Mouse (Mus musculus) CH12.LX (cell line): ENCODE measurements around the gene Hist1h3c. TPM values are rescaled to one million over a fixed set of nuclear protein-coding genes. Genes with fewer than 3 reads are reported as not detected.
"Not testable (repeated sequence)": the region's sequence is repeated elsewhere in the genome, so short reads cannot be mapped to it uniquely, and the experiment has no call there.

Experiments
- DNase-seq: peaks from one replicate; pipeline ENCODE4 v3.0.0-alpha.2; 2013; ENCODE audit errors: extremely low read depth
- H3K27ac ChIP-seq: 2 replicates; pipeline ENCODE4 v1.5.1; 2012; ENCODE audit warnings: low read depth, mild to moderate bottlenecking, control low read depth, moderate library complexity; ENCODE audit not compliant: insufficient read depth
- H3K27me3 ChIP-seq: replicated peaks from 2 replicates; pipeline ENCODE3; 2012; ENCODE audit warnings: inconsistent platforms
- H3K36me3 ChIP-seq, 2 experiments: replicated peaks in 1 of 2; 2 replicates each; pipeline versions ENCODE3 to v1.6.1; 2012; ENCODE audit warnings: inconsistent platforms in 1 of 2, low read length in 1 of 2, mild to moderate bottlenecking in 1 of 2, mixed read lengths in 1 of 2, moderate library complexity in 1 of 2; ENCODE audit not compliant: control insufficient read depth in 1 of 2, insufficient read depth in 1 of 2
- H3K4me1 ChIP-seq, 2 experiments: 2 replicates each; pipeline ENCODE4 v1.6.1; 2012; ENCODE audit warnings: inconsistent platforms in 1 of 2, moderate library complexity in 1 of 2; ENCODE audit not compliant: insufficient read depth in 2 of 2, control insufficient read depth in 1 of 2
- H3K4me2 ChIP-seq: 2 replicates; pipeline ENCODE4 v1.6.1; 2012; ENCODE audit warnings: low read depth, mild to moderate bottlenecking, control low read depth; ENCODE audit not compliant: poor library complexity, insufficient read depth, severe bottlenecking
- H3K4me3 ChIP-seq, 3 experiments: fragments of 150-350 bp in 1 of 3; sonication (generic) in 1 of 3; replicated peaks in 1 of 3; 2 replicates each; pipeline versions ENCODE3 to v1.5.1; 2011 to 2012; ENCODE audit warnings: low read depth in 2 of 3, low read length in 2 of 3, mild to moderate bottlenecking in 2 of 3, moderate library complexity in 2 of 3, control low read depth in 1 of 3, improper control_type of control experiment in 1 of 3, inconsistent platforms in 1 of 3, mixed read lengths in 1 of 3; ENCODE audit not compliant: poor library complexity in 1 of 3
- H3K79me2 ChIP-seq: replicated peaks from 2 replicates; pipeline ENCODE4 v1.6.1; 2012; ENCODE audit warnings: mild to moderate bottlenecking, moderate library complexity; ENCODE audit not compliant: control insufficient read depth, poor library complexity, insufficient read depth, severe bottlenecking; ENCODE audit errors: extremely low read depth
- H3K9ac ChIP-seq: 2 replicates; pipeline ENCODE4 v1.6.1; 2012; ENCODE audit warnings: low read depth, mild to moderate bottlenecking, control low read depth, moderate library complexity; ENCODE audit not compliant: insufficient read depth
- H3K9me3 ChIP-seq: replicated peaks from 2 replicates; pipeline ENCODE3; 2012; ENCODE audit warnings: low read length, inconsistent platforms, mixed read lengths
- BHLHE40 ChIP-seq: IDR thresholded peaks from 2 replicates; pipeline ENCODE4 v1.6.1; 2011; ENCODE audit warnings: mild to moderate bottlenecking, low read depth, low read length, improper control_type of control experiment
- CHD2 ChIP-seq: IDR thresholded peaks from 2 replicates; pipeline ENCODE4 v1.6.1; 2011; ENCODE audit warnings: low read length, improper control_type of control experiment
- ELF1 ChIP-seq: IDR thresholded peaks from 2 replicates; pipeline ENCODE4 v1.6.1; 2014; ENCODE audit warnings: low read depth, mild to moderate bottlenecking, inconsistent platforms, low read length, improper control_type of control experiment
- EP300 ChIP-seq: IDR thresholded peaks from 2 replicates; pipeline ENCODE4 v1.6.1; 2011; ENCODE audit warnings: low read length, improper control_type of control experiment
- GABPA ChIP-seq: IDR thresholded peaks from 2 replicates; pipeline ENCODE4 v1.6.1; 2012; ENCODE audit warnings: low read depth, low read length, improper control_type of control experiment, inconsistent platforms; ENCODE audit not compliant: insufficient replicate concordance
- HCFC1 ChIP-seq: IDR thresholded peaks from 2 replicates; pipeline ENCODE4 v1.6.1; 2012; ENCODE audit warnings: low read depth, mild to moderate bottlenecking, inconsistent platforms, low read length, improper control_type of control experiment
- IRF4 ChIP-seq: IDR thresholded peaks from 2 replicates; pipeline ENCODE4 v1.6.1; 2014; ENCODE audit warnings: low read depth, mild to moderate bottlenecking, inconsistent platforms, low read length, improper control_type of control experiment
- JUND ChIP-seq: conservative IDR thresholded peaks from 2 replicates; pipeline ENCODE4 v1.6.1; 2011; ENCODE audit warnings: low read depth, low read length, improper control_type of control experiment
- MAFK ChIP-seq: IDR thresholded peaks from 2 replicates; pipeline ENCODE4 v1.6.1; 2011; ENCODE audit warnings: low read length, improper control_type of control experiment; ENCODE audit not compliant: insufficient replicate concordance
- MAX ChIP-seq: IDR thresholded peaks from 2 replicates; pipeline ENCODE4 v1.6.1; 2011; ENCODE audit warnings: low read length, improper control_type of control experiment
- MEF2A ChIP-seq: IDR thresholded peaks from 2 replicates; pipeline ENCODE4 v1.6.1; 2014; ENCODE audit warnings: low read depth, mild to moderate bottlenecking, inconsistent platforms, low read length, improper control_type of control experiment, borderline replicate concordance
- NELFE ChIP-seq: IDR thresholded peaks from 2 replicates; pipeline ENCODE4 v1.6.1; 2011; ENCODE audit warnings: low read depth, low read length, improper control_type of control experiment
- PAX5 ChIP-seq: IDR thresholded peaks from 2 replicates; pipeline ENCODE4 v1.6.1; 2012; ENCODE audit warnings: low read length, inconsistent platforms, mixed read lengths
- POLR2AphosphoS2 ChIP-seq: IDR thresholded peaks from 2 replicates; pipeline ENCODE4 v1.6.1; 2011; ENCODE audit warnings: low read depth, low read length, improper control_type of control experiment
- RAD21 ChIP-seq: IDR thresholded peaks from 2 replicates; pipeline ENCODE4 v1.6.1; 2011; ENCODE audit warnings: low read depth, mild to moderate bottlenecking, low read length, improper control_type of control experiment, moderate library complexity
- TBP ChIP-seq: conservative IDR thresholded peaks from 2 replicates; pipeline ENCODE4 v1.6.1; 2011; ENCODE audit warnings: low read depth, low read length, improper control_type of control experiment
- TCF12 ChIP-seq: IDR thresholded peaks from 2 replicates; pipeline ENCODE4 v1.6.1; 2014; ENCODE audit warnings: low read depth, mild to moderate bottlenecking, inconsistent platforms, low read length, improper control_type of control experiment
- USF2 ChIP-seq: conservative IDR thresholded peaks from 2 replicates; pipeline ENCODE4 v1.6.1; 2011; ENCODE audit warnings: low read depth, low read length, improper control_type of control experiment
- ZC3H11A ChIP-seq: IDR thresholded peaks from 2 replicates; pipeline ENCODE4 v1.6.1; 2012; ENCODE audit warnings: low read depth, mild to moderate bottlenecking, inconsistent platforms, low read length, improper control_type of control experiment
- ZMIZ1 ChIP-seq: IDR thresholded peaks from 2 replicates; pipeline ENCODE4 v1.6.1; 2012; ENCODE audit warnings: low read depth, mild to moderate bottlenecking, inconsistent platforms, low read length, improper control_type of control experiment
- ZNF384 ChIP-seq: IDR thresholded peaks from 2 replicates; pipeline ENCODE4 v1.6.1; 2012; ENCODE audit warnings: low read depth, low read length, improper control_type of control experiment, inconsistent platforms
- dilution Hi-C: fragments of 300-500 bp; cut with MboI; formaldehyde crosslinking; loops from 2 replicates; pipeline ENCODE4 v1.14.3; 2020; ENCODE audit warnings: low sequenced_read_pairs; ENCODE audit not compliant: extremely low pct_unique_long_range_greater_than_20kb, extremely low pct_ligation_motif_present
- in situ Hi-C: fragments of 300-500 bp; cut with MboI; formaldehyde crosslinking; loops from 3 replicates; pipeline ENCODE4 v1.14.3; 2019; ENCODE audit warnings: low sequenced_read_pairs, low pct_ligation_motif_present, low pct_unique_long_range_greater_than_20kb, mixed read lengths
- polyA plus RNA-seq: library from polyadenylated mRNA; unstranded; fragments of >175 nt; gene quantifications from 2 replicates; pipeline ENCODE4 v1.2.1, GENCODE M21; 2012; ENCODE audit warnings: low read depth; ENCODE audit not compliant: insufficient read length
- total RNA-seq, 2 experiments: library from RNA; depleted of rRNA; stranded (reverse); fragments of 300-350 nt in 1 of 2; fragments of >200 nt in 1 of 2; gene quantifications; 2 replicates each; pipeline ENCODE4 v1.2.3; 2012 to 2014

The Hist1h3c gene
- total and polyA plus RNA-seq, 3 experiments, result 7.3 to 1,847 (median 73.1) TPM

GRCm38 (mm10) chr13:23778339-23778738 lies 32.9 kb upstream of the Hist1h3c start:
- Histone ChIP-seq H3K9me3 (no peaks in the 10 kb centered on the region), H3K4me2 (no peak overlapping the region), H3K4me1 (no peaks in the 10 kb centered on the region; a peak in 1 of 4 replicates), H3K79me2 (no peaks in the 10 kb centered on the region), H3K27me3 (no peaks in the 10 kb centered on the region), H3K27ac (no peak overlapping the region), H3K9ac (no peak overlapping the region), H3K4me3 (no peak overlapping the region), H3K36me3 (no peaks in the 10 kb centered on the region)
- in situ Hi-C loops, result no loop called here
- DNase-seq, result no peak
- dilution Hi-C loops, result no loop called here
- TF ChIP-seq ELF1, result no peak
- TF ChIP-seq MEF2A, result no peak
- no peak for TF ChIP-seq USF2
- no peak for TF ChIP-seq EP300
- no peak for TF ChIP-seq ZC3H11A
- no peak for TF ChIP-seq GABPA
- TF ChIP-seq PAX5, result no peak
- TF ChIP-seq IRF4, result no peak
- TF ChIP-seq ZMIZ1, result no peak
- TF ChIP-seq JUND, result no peak
- no peak for TF ChIP-seq TBP
- no peak for TF ChIP-seq MAX
- no peak for TF ChIP-seq ZNF384
- TF ChIP-seq RAD21, result no peak
- TF ChIP-seq BHLHE40, result no peak
- no peak for TF ChIP-seq NELFE
- TF ChIP-seq CHD2, result no peak
- no peak for TF ChIP-seq HCFC1

GRCm38 (mm10) chr13:23772561-23773313 lies 27.3 kb upstream of the Hist1h3c start:
- in situ Hi-C loops, result loop anchor here (25.0 kb wide), 1 partner anchor 1735 kb away; the partner anchor contains the start of genes Hist1h2ag, Hist1h2ah, Hist1h2bj and Hist1h2bk
- TF ChIP-seq POLR2AphosphoS2 (no peak), TCF12 (no peak), GABPA (no peak), MAFK (no peak)
- no peaks in the 10 kb centered on the region for H3K36me3 ChIP-seq
- H3K9ac ChIP-seq, result no peak overlapping the region
- H3K79me2 ChIP-seq, result no peaks in the 10 kb centered on the region
- dilution Hi-C loops, result no loop called here
- H3K27me3 ChIP-seq, result no peaks in the 10 kb centered on the region
- no peak overlapping the region for H3K4me3 ChIP-seq
- DNase-seq, result no peak
- no peak overlapping the region for H3K27ac ChIP-seq
- H3K4me2 ChIP-seq, result no peak overlapping the region
- peaks cover 0 to 5% of the 10 kb centered on the region in 2 experiments; a peak in 1 of 4 replicates for H3K4me1 ChIP-seq
- H3K9me3 ChIP-seq, result no peaks in the 10 kb centered on the region

GRCm38 (mm10) chr13:23769613-23770012 lies 24.2 kb upstream of the Hist1h3c start, which contains the start of gene Trim38:
Gene Trim38, plus strand, starts transcription at chr13:23769913.
- H3K27me3 ChIP-seq, H3K4me3 ChIP-seq, H3K36me3 ChIP-seq, H3K79me2 ChIP-seq, DNase-seq, H3K27ac ChIP-seq, H3K9ac ChIP-seq, H3K9me3 ChIP-seq, H3K4me2 ChIP-seq, dilution Hi-C loops: not testable (repeated sequence)
- H3K4me1 ChIP-seq, result peaks cover 0 to 10% of the 10 kb centered on the region in 2 experiments; a peak in 1 of 4 replicates
- in situ Hi-C loops, result loop anchor here (25.0 kb wide), 1 partner anchor 1732 kb away; the partner anchor contains the start of genes Hist1h2ag, Hist1h2ah, Hist1h2bj and Hist1h2bk
